Mouse (Mus musculus) adipocyte (in vitro differentiated cells): ENCODE results near the gene Os9.

Experiments
- DNase-seq: peaks from one replicate; pipeline ENCODE4 v3.0.0-alpha.2; 2016; ENCODE audit warnings: low spot score

Os9 gene

DNA sequence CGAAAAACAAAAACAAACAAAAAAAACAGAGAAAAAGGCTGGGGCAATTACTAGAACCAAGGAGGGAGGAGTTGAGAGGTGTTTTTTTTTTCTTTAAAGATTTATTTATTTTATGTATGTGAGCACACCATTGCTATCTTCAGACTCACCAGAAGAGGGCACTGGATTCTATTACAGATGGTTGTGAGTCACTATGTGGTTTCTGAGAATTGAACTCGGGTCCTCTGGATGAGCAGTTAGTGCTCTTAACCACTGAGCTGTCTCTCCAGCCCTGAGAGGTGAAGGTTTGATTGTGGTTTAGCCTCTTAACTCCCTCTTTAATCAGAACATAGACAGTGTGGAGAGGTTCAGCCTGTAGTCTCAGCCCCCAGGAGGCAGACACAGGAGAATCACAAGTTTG lies 5.9 kb downstream of the Os9 start:
- no peak for DNase-seq

- no peak for DNase-seq
These were observed 6.5 kb downstream of the Os9 start for GRCm38 (mm10) chr10:127114408-127114807.

DNA sequence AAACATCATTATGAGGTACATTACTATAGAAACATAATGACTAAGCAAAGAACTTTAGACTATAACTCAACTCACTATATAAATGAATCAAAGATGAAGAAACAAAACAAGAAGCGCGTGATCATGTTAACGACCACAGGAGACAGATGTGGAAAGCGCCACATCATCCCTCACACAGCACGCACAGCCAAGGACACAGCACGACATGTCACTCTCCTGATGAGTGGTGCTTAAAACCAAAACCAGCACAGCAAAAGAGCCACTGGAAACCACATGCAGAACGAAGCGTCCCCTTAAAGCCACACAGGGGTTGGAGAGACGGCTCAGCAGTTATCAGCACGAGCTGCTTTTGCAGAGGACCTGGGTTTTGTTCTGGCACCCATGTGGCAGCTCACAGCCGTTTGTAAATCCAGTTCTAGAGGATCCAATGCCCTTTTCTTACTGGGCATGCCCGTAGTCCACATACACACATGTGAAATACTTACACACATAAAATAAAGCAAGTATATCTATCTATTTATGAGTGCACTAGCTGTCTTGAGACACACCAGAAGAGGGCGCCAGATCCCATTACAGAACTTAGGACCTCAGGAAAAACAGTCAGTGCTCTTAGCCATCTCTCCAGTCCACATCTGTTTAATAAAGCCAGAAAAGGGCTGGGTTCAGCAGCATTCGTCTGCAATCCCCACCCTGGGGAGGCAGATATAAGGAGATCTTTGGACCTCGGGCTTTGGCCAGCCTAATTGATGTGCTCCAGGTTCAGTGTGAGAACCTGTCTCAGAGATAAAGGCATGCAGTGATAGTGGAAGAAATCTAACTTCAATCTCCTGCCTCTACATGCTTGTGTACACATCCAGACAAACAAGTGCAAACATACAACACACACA lies 9.7 kb downstream of the Os9 start:
- no peak for DNase-seq

DNA sequence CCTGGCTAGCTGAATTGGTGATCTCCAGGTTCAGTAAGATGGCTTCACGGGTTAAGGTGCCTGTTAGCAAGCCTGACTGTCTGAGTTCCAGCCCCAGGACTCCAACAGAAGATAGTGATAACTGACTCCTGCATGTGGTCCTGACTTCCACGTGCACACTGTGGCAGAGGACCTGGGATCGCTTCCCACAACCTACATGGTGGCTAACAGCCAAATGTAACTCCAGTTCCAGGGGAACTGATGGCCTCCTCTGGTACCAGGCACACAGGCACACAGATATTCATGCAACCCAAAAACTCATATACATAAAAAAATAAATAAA lies 12.7 kb downstream of the Os9 start:
- no peak for DNase-seq

DNA sequence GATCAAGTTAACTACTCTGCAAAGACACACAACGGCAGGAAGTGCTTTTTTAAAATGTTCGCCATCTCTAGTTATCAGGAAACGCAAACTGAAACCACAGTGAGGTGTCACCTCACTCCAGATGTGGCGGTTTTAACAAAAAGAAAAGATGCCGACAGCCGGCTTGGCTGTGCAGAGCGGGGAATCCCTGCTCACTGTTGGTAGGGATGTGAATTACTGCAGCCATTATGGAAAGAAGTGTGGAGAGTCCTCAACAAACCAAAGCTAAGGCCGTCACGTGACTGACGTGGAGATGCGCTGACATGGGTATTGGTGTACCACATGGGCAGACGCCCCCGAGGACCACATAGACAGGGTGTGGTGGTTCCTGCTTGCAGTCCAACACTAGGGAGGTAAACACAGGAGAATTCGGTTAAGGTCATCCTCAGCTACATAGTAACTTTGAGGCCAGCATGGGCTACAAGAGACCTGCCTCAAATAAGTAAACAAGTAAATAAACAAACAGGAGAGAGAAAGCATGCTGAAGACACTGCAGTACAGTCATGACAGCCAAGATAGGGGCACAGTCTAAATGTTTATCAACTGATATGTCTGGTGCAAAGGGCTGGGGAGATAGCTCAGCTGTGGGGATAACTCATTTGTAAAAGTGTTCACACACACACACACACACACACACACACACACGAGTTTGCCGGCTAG lies 13.2 kb downstream of the Os9 start:
- no peak for DNase-seq

GRCm38 (mm10) chr10:127103631-127104030 lies 17.3 kb downstream of the Os9 start:
- DNase-seq, result no peak

DNA sequence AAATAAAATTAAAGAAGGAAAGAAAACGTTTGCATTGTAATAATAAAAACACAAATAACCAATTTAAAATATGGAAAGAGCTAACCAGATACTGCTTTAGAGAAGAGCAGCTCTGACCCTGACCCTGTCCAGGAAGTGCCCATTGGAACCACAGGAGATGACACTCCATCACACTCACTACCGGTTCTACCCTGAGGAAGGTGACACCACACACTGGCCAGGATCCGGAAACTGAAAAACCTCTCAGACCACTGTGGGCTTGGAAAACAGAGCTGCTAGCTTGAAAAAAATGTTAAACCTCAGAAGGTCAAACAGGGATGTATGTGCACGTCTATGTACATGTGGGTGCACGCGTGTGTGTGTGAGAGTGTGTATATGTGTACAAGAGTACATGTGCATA lies 19.8 kb downstream of the Os9 start:
- DNase-seq, result no peak

- no peak for DNase-seq
These were observed 20.5 kb downstream of the Os9 start for GRCm38 (mm10) chr10:127100414-127100813.

GRCm38 (mm10) chr10:127099868-127100267 lies 21.1 kb downstream of the Os9 start:
- no peak for DNase-seq

- no peak for DNase-seq
These were observed 21.7 kb downstream of the Os9 start for GRCm38 (mm10) chr10:127099191-127099590.

DNA sequence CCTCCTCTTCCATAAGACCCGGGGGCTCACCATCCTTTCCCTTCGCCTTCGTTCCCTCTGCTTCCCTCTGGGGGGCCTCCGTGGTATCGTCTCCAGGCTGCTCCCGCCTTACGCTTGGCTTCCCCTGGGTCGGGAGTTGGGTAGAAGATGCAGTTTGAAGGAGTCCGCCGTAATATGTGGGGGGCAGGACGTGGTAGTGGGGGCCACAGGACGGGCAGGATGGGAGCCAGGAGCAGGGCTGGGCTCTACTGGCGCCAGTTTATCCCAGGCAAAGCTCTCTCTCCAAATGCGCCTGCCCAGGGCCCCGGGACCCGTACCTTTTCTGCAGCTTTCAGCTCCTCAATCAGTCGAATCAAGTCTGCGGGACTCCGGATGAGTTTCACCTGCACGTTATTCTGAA lies 22.4 kb downstream of the Os9 start:
- DNase-seq, result no peak

- no peak for DNase-seq
These were observed 26.5 kb downstream of the Os9 start for GRCm38 (mm10) chr10:127094382-127094802.

GRCm38 (mm10) chr10:127092742-127093141 lies 28.2 kb downstream of the Os9 start:
- DNase-seq, result no peak

DNA sequence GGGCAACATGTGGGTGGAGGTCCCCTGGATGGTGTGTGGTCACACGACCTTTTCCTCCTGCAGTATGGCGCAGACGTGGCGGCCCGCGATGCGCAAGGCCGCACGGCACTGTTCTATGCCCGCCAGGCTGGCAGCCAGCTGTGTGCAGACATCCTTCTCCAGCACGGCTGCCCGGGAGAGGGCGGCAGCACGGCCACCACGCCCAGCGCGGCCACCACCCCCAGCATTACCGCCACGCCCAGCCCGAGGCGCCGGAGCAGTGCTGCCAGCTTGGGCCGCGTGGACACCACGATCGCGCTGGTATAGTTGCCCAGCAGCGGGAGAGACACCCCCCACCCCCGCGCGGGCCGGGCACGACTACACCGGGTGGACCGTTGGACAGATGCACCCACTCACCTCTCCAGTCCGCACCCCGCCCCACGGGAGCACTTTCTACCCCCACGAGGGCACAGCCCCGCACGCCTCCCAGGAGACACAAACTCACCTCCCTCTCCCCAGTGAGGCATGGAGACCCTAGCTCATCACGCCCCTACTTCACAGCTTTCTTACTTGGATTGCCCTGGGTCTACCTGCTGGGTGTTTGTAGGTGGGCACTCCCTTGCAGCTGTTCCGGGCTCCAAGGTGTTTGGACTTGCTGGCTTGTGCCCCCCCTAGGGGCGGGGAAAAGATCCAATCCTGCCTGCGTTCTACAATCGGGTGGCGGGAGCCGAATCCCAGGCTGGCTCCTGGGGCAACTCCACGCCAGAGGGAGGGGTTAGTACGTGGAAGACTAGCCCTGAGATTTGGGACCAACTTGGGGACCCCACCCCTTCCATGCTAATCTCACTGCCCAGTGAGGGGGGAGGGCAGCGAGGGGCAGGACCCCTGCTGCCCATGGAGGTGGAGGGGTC lies 29.2 kb downstream of the Os9 start:
- DNase-seq, result no peak

DNA sequence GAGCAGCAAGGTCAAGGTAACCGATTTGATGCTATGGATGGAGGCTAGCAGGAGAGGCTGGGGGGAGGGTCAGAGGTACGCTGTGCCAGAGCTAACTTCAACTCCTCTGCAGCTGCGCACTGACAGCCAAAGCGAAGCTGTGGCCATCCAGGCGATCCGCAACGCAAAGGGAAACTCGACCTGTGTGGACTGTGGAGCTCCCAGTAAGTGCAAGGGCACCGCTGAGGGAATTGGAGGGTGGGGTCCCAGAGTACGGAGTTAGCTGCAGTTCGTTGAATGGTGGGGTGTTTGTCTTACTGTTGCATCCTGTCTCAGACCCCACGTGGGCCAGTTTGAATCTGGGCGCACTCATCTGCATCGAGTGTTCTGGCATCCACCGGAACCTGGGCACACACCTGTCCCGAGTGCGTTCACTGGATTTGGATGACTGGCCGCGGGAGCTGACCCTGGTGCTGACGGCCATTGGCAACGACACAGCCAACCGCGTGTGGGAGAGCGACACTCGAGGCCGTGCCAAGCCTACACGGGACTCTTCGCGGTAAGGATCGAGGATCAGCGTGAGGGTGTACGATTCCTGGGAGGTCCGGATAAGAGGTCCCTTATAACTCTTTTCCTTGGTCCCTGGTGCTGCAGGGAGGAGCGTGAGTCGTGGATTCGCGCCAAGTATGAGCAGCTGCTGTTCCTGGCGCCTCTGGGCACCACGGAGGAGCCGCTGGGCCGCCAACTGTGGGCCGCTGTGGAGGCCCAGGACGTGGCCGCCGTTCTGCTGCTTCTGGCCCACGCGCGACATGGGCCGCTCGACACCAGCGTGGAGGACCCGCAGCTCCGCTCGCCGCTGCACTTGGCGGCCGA lies 30.1 kb downstream of the Os9 start:
- no peak for DNase-seq

GRCm38 (mm10) chr10:127085633-127086032 lies 35.3 kb downstream of the Os9 start:
- DNase-seq, result no peak

DNA sequence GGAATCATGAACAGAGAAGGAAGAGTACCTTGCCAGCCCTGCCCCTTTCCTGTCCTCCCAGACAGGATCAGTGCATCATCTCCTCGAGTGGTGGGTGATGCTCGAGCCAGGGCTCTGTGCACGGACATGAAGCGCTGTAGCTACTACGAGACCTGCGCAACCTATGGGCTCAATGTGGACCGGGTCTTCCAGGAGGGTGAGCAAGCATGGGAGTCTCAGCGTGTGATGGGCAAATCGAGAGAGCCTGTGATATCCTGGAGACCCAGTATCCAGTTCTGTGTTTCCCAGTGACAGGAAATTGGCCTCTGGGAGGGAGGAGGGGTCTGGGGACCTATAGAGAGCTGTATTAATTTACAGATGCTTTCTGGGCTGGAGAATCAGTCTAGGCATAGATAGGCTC lies 35.9 kb downstream of the Os9 start:
- DNase-seq, result no peak

DNA sequence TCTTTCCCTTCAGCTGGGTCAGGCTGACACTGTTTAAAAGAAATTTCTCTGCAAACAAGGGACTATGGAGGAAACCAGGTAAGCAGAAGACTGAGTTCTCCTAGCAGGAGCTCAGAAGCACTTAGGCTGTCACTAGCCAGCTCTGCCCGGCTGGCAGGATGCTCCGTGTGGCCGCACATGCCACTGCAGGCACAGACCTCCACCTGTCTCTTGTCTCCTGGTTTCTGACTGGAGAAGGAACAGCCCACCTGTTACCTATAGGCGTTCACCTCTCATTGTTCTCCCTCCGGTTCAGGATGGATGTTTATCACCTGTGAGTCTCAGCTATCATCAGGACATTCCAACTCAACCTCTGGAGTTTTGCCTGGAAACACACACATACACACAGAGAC lies 37.0 kb downstream of the Os9 start:
- no peak for DNase-seq

DNA sequence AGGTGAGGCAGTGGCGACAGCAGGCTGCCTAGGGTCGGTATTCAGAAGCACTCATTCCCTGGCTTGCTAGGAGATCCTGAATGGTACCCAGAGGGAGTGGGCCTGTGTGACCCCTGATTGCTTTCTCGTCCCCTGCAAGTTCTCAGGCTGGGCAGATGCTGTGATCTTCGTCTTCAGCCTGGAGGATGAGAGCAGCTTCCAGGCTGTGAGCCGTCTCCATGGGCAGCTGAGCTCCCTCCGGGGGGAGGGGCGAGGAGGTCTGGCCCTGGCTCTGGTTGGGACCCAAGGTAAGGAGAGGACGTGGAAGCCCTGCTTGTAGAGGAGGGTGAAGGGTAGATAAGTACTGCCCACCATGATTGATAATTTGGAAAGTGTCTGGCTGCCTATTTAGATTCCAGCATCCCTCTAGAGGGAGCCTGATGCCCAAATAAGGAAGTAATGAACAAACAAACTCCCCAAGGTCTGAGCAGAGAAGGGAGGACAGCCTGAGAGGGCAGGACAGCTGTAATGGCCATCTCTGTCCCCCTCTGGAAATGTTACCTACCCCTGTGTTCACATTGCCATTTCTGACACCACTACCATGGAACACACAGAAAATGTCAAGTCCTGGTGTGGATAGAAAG lies 37.5 kb downstream of the Os9 start:
- DNase-seq, result no peak

GRCm38 (mm10) chr10:127081996-127082620 lies 38.8 kb downstream of the Os9 start:
- no peak for DNase-seq
